Mouse (Mus musculus): ENCODE results near the gene Erp44. TPM values are rescaled to one million over a fixed set of nuclear protein-coding genes. Genes with fewer than 3 reads are reported as not detected.

The Erp44 gene
- total RNA-seq, 2 experiments from 2014 or later = 36.7 to 38.8 TPM

GRCm38 (mm10) chr4:48239046-48239445 is 40.3 kb downstream of the Erp44 start:
- no peak for DNase-seq (ENCODE audit: low spot score in 2 of 2)

GRCm38 (mm10) chr4:48236721-48237120 is 42.6 kb downstream of the Erp44 start:
- DNase-seq (ENCODE audit: low spot score in 2 of 2) = no peak

- DNase-seq (ENCODE audit: low spot score in 2 of 2) = no peak
Measured at GRCm38 (mm10) chr4:48226800-48227199, 52.6 kb downstream of the Erp44 start.

- DNase-seq (ENCODE audit: low spot score in 2 of 2) = no peak
Measured at GRCm38 (mm10) chr4:48225604-48226003, 53.8 kb downstream of the Erp44 start.

- DNase-seq (ENCODE audit: low spot score in 2 of 2) = peak; percentile 25 to 55
Measured at GRCm38 (mm10) chr4:48225173-48225572, 54.2 kb downstream of the Erp44 start.

- no peak for DNase-seq (ENCODE audit: low spot score in 2 of 2)
Measured at GRCm38 (mm10) chr4:48203564-48203963, 75.8 kb downstream of the Erp44 start.

GRCm38 (mm10) chr4:48198447-48198846 is 80.9 kb downstream of the Erp44 start:
- no peak for DNase-seq (ENCODE audit: low spot score in 2 of 2)

GRCm38 (mm10) chr4:48197925-48198324 is 81.4 kb downstream of the Erp44 start:
- no peak for DNase-seq (ENCODE audit: low spot score in 2 of 2)

- no peak for DNase-seq (ENCODE audit: low spot score in 2 of 2)
Measured at GRCm38 (mm10) chr4:48182115-48182806, 97.1 kb downstream of the Erp44 start.

- DNase-seq (ENCODE audit: low spot score in 2 of 2) = no peak
Measured at GRCm38 (mm10) chr4:48181366-48181765, 98.0 kb downstream of the Erp44 start.

GRCm38 (mm10) chr4:48180922-48181321 is 98.4 kb downstream of the Erp44 start:
- no peak for DNase-seq (ENCODE audit: low spot score in 2 of 2)

GRCm38 (mm10) chr4:48175666-48176065 is 103.7 kb downstream of the Erp44 start:
- no peak for DNase-seq (ENCODE audit: low spot score in 2 of 2)

- no peak for DNase-seq (ENCODE audit: low spot score in 2 of 2)
Measured at GRCm38 (mm10) chr4:48163851-48164250, 115.5 kb downstream of the Erp44 start.

GRCm38 (mm10) chr4:48160386-48160785 is 119.0 kb downstream of the Erp44 start:
- no peak for DNase-seq (ENCODE audit: low spot score in 2 of 2)

- no peak for DNase-seq (ENCODE audit: low spot score in 2 of 2)
Measured at GRCm38 (mm10) chr4:48155864-48156263, 123.5 kb downstream of the Erp44 start.

GRCm38 (mm10) chr4:48153229-48153628 is 126.1 kb downstream of the Erp44 start:
- DNase-seq (ENCODE audit: low spot score in 2 of 2) = peak; percentile 11 to 72

- DNase-seq (ENCODE audit: low spot score in 2 of 2) = no peak
Measured at GRCm38 (mm10) chr4:48149492-48149891, 129.9 kb downstream of the Erp44 start.

Small RNA genes within 50 kb of the gene (microRNA-seq; reads per million reads assigned to microRNA genes)
- gene Mir1958 = 0 reads per million in 2 experiments

Other genes with a start within 250 kb of the Erp44 start
- gene Nr4a3, start 234.4 kb downstream of the Erp44 start, total RNA-seq (2021) = 10 to 100 TPM; 61.0 to 87.4 TPM
- 10 to 100 TPM; 18.2 to 19.2 TPM for gene Stx17, start 154.6 kb downstream of the Erp44 start, total RNA-seq (2021)
- gene Invs, start 202 bp upstream of the Erp44 start, total RNA-seq (2021) = 10 to 100 TPM; 12.9 to 13.2 TPM
- gene Tex10, start 193.9 kb upstream of the Erp44 start, total RNA-seq (2021) = 10 to 100 TPM; 24.2 to 26.8 TPM